Comparison of ENCODE assay signal across 10 mouse cellular contexts in genomic region chr1:157465194-157465593, GRCm38 (mm10). TPM values are rescaled to one million over a fixed set of nuclear protein-coding genes. Genes with fewer than 3 reads are reported as not detected.
DNase-seq lines count a peak whose midpoint lies in the region; ATAC-seq and TF ChIP-seq lines count a peak whose summit lies in the region.
"Had no signal": no experiment of that assay in that cellular context is flagged by ENCODE, and none has a peak within 500 bp of the region (broad histone marks: within the 10 kb centered on the region; RNA-seq: fewer than 3 reads in every experiment).

No protein-coding gene starts in this region.

- no peak for ATAC-seq in hindbrain, embryonic 16.5 days
- ATAC-seq in liver, postnatal 0 days: no peak
- ATAC-seq in erythroblast, adult 5-6 weeks (replicated peaks; ENCODE audit: low FRiP score, poor library complexity, severe bottlenecking): no peak

- peak; percentile 59 for TF ChIP-seq CTCF in liver, postnatal 0 days (IDR thresholded peaks at IDR 0.05; ENCODE audit: low read depth)

- no peaks in the 10 kb centered on the region for H3K9me3 ChIP-seq in hindbrain, embryonic 10.5 days
- H3K9me3 ChIP-seq in hindbrain, embryonic 16.5 days (ENCODE audit: control insufficient read depth, low read length): no peaks in the 10 kb centered on the region
- no peaks in the 10 kb centered on the region for H3K9me3 ChIP-seq in liver, postnatal 0 days (ENCODE audit: low read length)
- H3K9me3 ChIP-seq: hindbrain, embryonic 15.5 days; midbrain, embryonic 12.5 days had no signal

- no peak overlapping the region for H3K4me3 ChIP-seq in hindbrain, embryonic 10.5 days
- H3K4me3 ChIP-seq in hindbrain, embryonic 16.5 days (ENCODE audit: low read length): no peak overlapping the region
- H3K4me3 ChIP-seq in liver, postnatal 0 days (ENCODE audit: low read depth, low read length): no peak overlapping the region
- H3K4me3 ChIP-seq: hindbrain, embryonic 15.5 days; midbrain, embryonic 12.5 days had no signal

- peak; percentile 42 for DNase-seq in hindbrain, embryonic 10.5 days (ENCODE audit: low spot score)
- DNase-seq in urinary bladder, postnatal 14 days (ENCODE audit: low spot score): peak; percentile 31
- no peak for DNase-seq in urinary bladder, postnatal 4 days (ENCODE audit: low spot score in 2 of 2)
- DNase-seq in gastrocnemius, postnatal 10 days: peak; percentile 48
- DNase-seq in liver, postnatal 0 days: peak; percentile 46
- no peak for DNase-seq in MN1 (ENCODE audit: low spot score)

- 77% methylated on average over 3 of the region's 3 CpGs for WGBS in hindbrain, embryonic 10.5 days
- 79% methylated on average over 3 of the region's 3 CpGs for WGBS in hindbrain, embryonic 16.5 days
- 72% methylated on average over 3 of the region's 3 CpGs for WGBS in liver, postnatal 0 days (ENCODE audit: insufficient replicate concordance)

- no peaks in the 10 kb centered on the region for H3K4me1 ChIP-seq in hindbrain, embryonic 10.5 days (replicated peaks)
- H3K4me1 ChIP-seq in hindbrain, embryonic 16.5 days (ENCODE audit: control insufficient read depth, insufficient read depth, low read depth, low read length): no peaks in the 10 kb centered on the region
- no peaks in the 10 kb centered on the region for H3K4me1 ChIP-seq in liver, postnatal 0 days (ENCODE audit: insufficient read depth)
- H3K4me1 ChIP-seq: hindbrain, embryonic 15.5 days; midbrain, embryonic 12.5 days had no signal

- H3K9ac ChIP-seq in hindbrain, embryonic 16.5 days (ENCODE audit: low read depth, low read length): no peak overlapping the region
- H3K9ac ChIP-seq in liver, postnatal 0 days (replicated peaks): no peak overlapping the region
- H3K9ac ChIP-seq: hindbrain, embryonic 15.5 days; midbrain, embryonic 12.5 days had no signal

- H3K4me2 ChIP-seq in hindbrain, embryonic 16.5 days (ENCODE audit: low read length): no peak overlapping the region
- no peak overlapping the region for H3K4me2 ChIP-seq in liver, postnatal 0 days (ENCODE audit: low read depth, low read length)
- H3K4me2 ChIP-seq: hindbrain, embryonic 15.5 days; midbrain, embryonic 12.5 days had no signal

- H3K36me3 ChIP-seq in hindbrain, embryonic 10.5 days: no peaks in the 10 kb centered on the region
- H3K36me3 ChIP-seq in hindbrain, embryonic 16.5 days (ENCODE audit: control insufficient read depth, insufficient read depth, low read length): no peaks in the 10 kb centered on the region
- H3K36me3 ChIP-seq in liver, postnatal 0 days (replicated peaks; ENCODE audit: insufficient read depth, low read length): no peaks in the 10 kb centered on the region
- H3K36me3 ChIP-seq: hindbrain, embryonic 15.5 days; midbrain, embryonic 12.5 days had no signal

- no peak overlapping the region for H3K27ac ChIP-seq in hindbrain, embryonic 10.5 days
- H3K27ac ChIP-seq in hindbrain, embryonic 16.5 days (ENCODE audit: low read depth, low read length): no peak overlapping the region
- H3K27ac ChIP-seq in liver, postnatal 0 days (ENCODE audit: low read depth): no peak overlapping the region
- H3K27ac ChIP-seq: hindbrain, embryonic 15.5 days; midbrain, embryonic 12.5 days had no signal

- peaks cover 5% of the 10 kb centered on the region; the same call in 1 of the 2 replicates for H3K27me3 ChIP-seq in hindbrain, embryonic 10.5 days (ENCODE audit: insufficient read depth, poor library complexity, severe bottlenecking)
- H3K27me3 ChIP-seq in hindbrain, embryonic 16.5 days (replicated peaks; ENCODE audit: control insufficient read depth, insufficient read depth, low read length): no peaks in the 10 kb centered on the region
- no peaks in the 10 kb centered on the region for H3K27me3 ChIP-seq in liver, postnatal 0 days (ENCODE audit: insufficient read depth, low read length)
- H3K27me3 ChIP-seq: hindbrain, embryonic 15.5 days; midbrain, embryonic 12.5 days had no signal

- no peak for TF ChIP-seq EP300 in liver, postnatal 0 days (IDR thresholded peaks at IDR 0.05; ENCODE audit: low read depth)

RNA-seq across cellular contexts. Expression of gene Cryzl2, which starts 6.8 kb away (rescaled TPM):
- polyA plus RNA-seq in hindbrain, embryonic 10.5 days (2016; fragmentation: Nextera tagmentation; extraction: Ambion mirVana): 7.9 and 8.3 TPM in 2 replicates
- 8.3 and 9.7 TPM in 2 replicates for polyA plus RNA-seq in hindbrain, embryonic 16.5 days (2015; fragmentation: Nextera tagmentation; extraction: Ambion mirVana)
- total RNA-seq in gastrocnemius, postnatal 10 days (2021): 1 to 10 TPM; 2.8 to 3.9 TPM
- polyA plus RNA-seq in liver, postnatal 0 days (2015; fragmentation: Nextera tagmentation; extraction: Ambion mirVana): 9.5 TPM in 2 replicates
- 2.1 and 7.7 TPM in 2 replicates for total RNA-seq in erythroblast, adult 5-6 weeks (2015; ENCODE audit: low replicate concordance)
- total RNA-seq in erythroblast, adult 5-6 weeks (2017; ENCODE audit: low replicate concordance): 0.98 and 3.6 TPM in 2 replicates

RNA-seq across cellular contexts. Expression of gene Sec16b, which starts 41.3 kb away (rescaled TPM):
- 0.58 and 1.2 TPM in 2 replicates for polyA plus RNA-seq in hindbrain, embryonic 10.5 days (2016; fragmentation: Nextera tagmentation; extraction: Ambion mirVana)
- 0.46 and 0.59 TPM in 2 replicates for polyA plus RNA-seq in hindbrain, embryonic 16.5 days (2015; fragmentation: Nextera tagmentation; extraction: Ambion mirVana)
- 1 to 10 TPM; 3.5 to 4.3 TPM for total RNA-seq in gastrocnemius, postnatal 10 days (2021)
- polyA plus RNA-seq in liver, postnatal 0 days (2015; fragmentation: Nextera tagmentation; extraction: Ambion mirVana): 14.7 and 14.9 TPM in 2 replicates
- 0.21 TPM in 1 of 2 replicates, not detected in the other for total RNA-seq in erythroblast, adult 5-6 weeks (2015; ENCODE audit: low replicate concordance)
- total RNA-seq in erythroblast, adult 5-6 weeks (2017; ENCODE audit: low replicate concordance): 0.77 TPM in 1 of 2 replicates, not detected in the other

RNA-seq across cellular contexts. Expression of gene Rasal2, which starts 52.8 kb away (rescaled TPM):
- 11.2 and 18.5 TPM in 2 replicates for polyA plus RNA-seq in hindbrain, embryonic 10.5 days (2016; fragmentation: Nextera tagmentation; extraction: Ambion mirVana)
- polyA plus RNA-seq in hindbrain, embryonic 16.5 days (2015; fragmentation: Nextera tagmentation; extraction: Ambion mirVana): 35.4 and 37.1 TPM in 2 replicates
- total RNA-seq in gastrocnemius, postnatal 10 days (2021): 10 to 100 TPM; 13.1 to 17.4 TPM
- polyA plus RNA-seq in liver, postnatal 0 days (2015; fragmentation: Nextera tagmentation; extraction: Ambion mirVana): 10.7 and 12.5 TPM in 2 replicates
- total RNA-seq in erythroblast, adult 5-6 weeks (2015; ENCODE audit: low replicate concordance): under 0.01 and 0.63 TPM in 2 replicates
- 0.14 and 0.85 TPM in 2 replicates for total RNA-seq in erythroblast, adult 5-6 weeks (2017; ENCODE audit: low replicate concordance)

Comparison
In these comparisons a context has a peak if more than half of its experiments do, and no peak if none do; other contexts are left out.
1. DNase-seq: peak in hindbrain, embryonic 10.5 days (single experiment), urinary bladder, postnatal 14 days (single experiment), gastrocnemius, postnatal 10 days (single experiment) and liver, postnatal 0 days (single experiment); none in urinary bladder, postnatal 4 days (0 of 2) and MN1 (single experiment).